Mouse (Mus musculus) cerebellum, adult 2 months (tissue): ENCODE results near the gene Denr. TPM values are rescaled to one million over a fixed set of nuclear protein-coding genes. Genes with fewer than 3 reads are reported as not detected.

ENCODE experiments used
- DNase-seq, 2 experiments: peaks; one replicate each; pipeline ENCODE4 v3.0.0; 2021
- H3K27ac ChIP-seq: fragments of 200-500 bp; 2 replicates; pipeline ENCODE4 v1.5.1; 2012; ENCODE audit warnings: low read length, control low read depth, inconsistent platforms; ENCODE audit not compliant: insufficient read depth
- H3K27me3 ChIP-seq: fragments of 200-500 bp; 2 replicates; pipeline ENCODE4 v1.6.1; 2012; ENCODE audit warnings: inconsistent platforms, mild to moderate bottlenecking, low read length, moderate library complexity; ENCODE audit not compliant: control insufficient read depth, insufficient read depth
- H3K4me1 ChIP-seq: fragments of 200-500 bp; 2 replicates; pipeline ENCODE4 v1.6.1; 2011; ENCODE audit warnings: low read length; ENCODE audit not compliant: control insufficient read depth, insufficient read depth
- H3K4me3 ChIP-seq: fragments of 200-500 bp; replicated peaks from 2 replicates; pipeline ENCODE3; 2011; ENCODE audit warnings: mild to moderate bottlenecking, low read depth, low read length, control low read depth; ENCODE audit not compliant: insufficient read depth
- CTCF ChIP-seq: fragments of 200-500 bp; IDR thresholded peaks from 2 replicates; pipeline ENCODE4 v1.5.1; 2011; ENCODE audit warnings: low read depth, mild to moderate bottlenecking, control low read depth, low read length, moderate library complexity, borderline replicate concordance; ENCODE audit not compliant: insufficient read depth
- POLR2A ChIP-seq: fragments of 200-500 bp; IDR thresholded peaks from 2 replicates; pipeline ENCODE4 v1.6.1; 2011; ENCODE audit warnings: low read length, control low read depth, borderline replicate concordance; ENCODE audit not compliant: insufficient read depth
- WGBS: fragments of 180-500 bp; shearing (Covaris S2); methylation state at CpG from one replicate; pipeline ENCODE4 v1.1.7; 2018; 5-methylcytosine and 5-hydroxymethylcytosine counted together
- polyA plus RNA-seq: library from polyadenylated mRNA; depleted of rRNA; stranded (reverse); fragments of >200 nt; gene quantifications from 2 replicates; pipeline ENCODE4 v1.2.3, GENCODE M21; 2012

Denr gene
- polyA plus RNA-seq, 1 experiment, result 56.3 TPM

GRCm38 (mm10) chr5:123966759-123967158 is 59.8 kb downstream of the Denr start:
- no peak overlapping the region for H3K4me3 ChIP-seq
- WGBS, result 98% methylated on average over 2 of the region's 2 CpGs
- no peak for DNase-seq

GRCm38 (mm10) chr5:123968468-123968867 is 61.5 kb downstream of the Denr start:
- DNase-seq, result no peak
- TF ChIP-seq POLR2A, result no peak
- no peak for TF ChIP-seq CTCF
- Histone ChIP-seq H3K27ac (no peak overlapping the region), H3K4me1 (no peaks in the 10 kb centered on the region), H3K27me3 (no peaks in the 10 kb centered on the region), H3K4me3 (no peak overlapping the region)
- WGBS, result 90% methylated on average over 5 of the region's 5 CpGs

More at GRCm38 (mm10) chr5:123966759-123967158, 59.8 kb downstream of the Denr start:
- H3K27ac ChIP-seq, result no peak overlapping the region
- H3K4me1 ChIP-seq, result no peaks in the 10 kb centered on the region
- H3K27me3 ChIP-seq, result no peaks in the 10 kb centered on the region
- TF ChIP-seq CTCF (no peak), POLR2A (no peak)

GRCm38 (mm10) chr5:123969216-123969615 is 62.2 kb downstream of the Denr start:
- WGBS, result 64% methylated on average over 8 of the region's 8 CpGs
- no peak for TF ChIP-seq CTCF

GRCm38 (mm10) chr5:123970576-123970975 is 63.6 kb downstream of the Denr start:
- no peaks in the 10 kb centered on the region for H3K27me3 ChIP-seq
- no peak for DNase-seq
- no peak overlapping the region for H3K27ac ChIP-seq
- H3K4me3 ChIP-seq, result no peak overlapping the region
- WGBS, result 86% methylated on average over 4 of the region's 4 CpGs
- TF ChIP-seq CTCF, result no peak
- TF ChIP-seq POLR2A, result no peak
- no peaks in the 10 kb centered on the region; the same call in 1 of the 2 replicates for H3K4me1 ChIP-seq

More at GRCm38 (mm10) chr5:123969216-123969615, 62.2 kb downstream of the Denr start:
- H3K27ac ChIP-seq, result no peak overlapping the region
- H3K4me3 ChIP-seq, result no peak overlapping the region
- DNase-seq, result no peak
- H3K4me1 ChIP-seq, result no peaks in the 10 kb centered on the region
- H3K27me3 ChIP-seq, result no peaks in the 10 kb centered on the region

- TF ChIP-seq POLR2A (no peak), CTCF (no peak)
- Histone ChIP-seq H3K27me3 (no peaks in the 10 kb centered on the region), H3K4me3 (no peak overlapping the region), H3K4me1 (no peaks in the 10 kb centered on the region; the same call in 1 of the 2 replicates), H3K27ac (no peak overlapping the region)
- no peak for DNase-seq
- WGBS, result 57% methylated on average over 6 of the region's 6 CpGs
Measured at GRCm38 (mm10) chr5:123972453-123972852, 65.5 kb downstream of the Denr start.

GRCm38 (mm10) chr5:123973299-123974178 is 66.6 kb downstream of the Denr start, which contains the start of gene Hip1r:
Gene Hip1r, plus strand, starts transcription at chr5:123973628.
- Histone ChIP-seq H3K27ac (peak within 1 kb of the TSS; percentile 56), H3K4me3 (peak within 1 kb of the TSS; percentile 70), H3K4me1 (peaks cover 3% of the 10 kb centered on the region), H3K27me3 (no peaks in the 10 kb centered on the region)
- DNase-seq, result peak; percentile 82 to 83
- WGBS, result under 1% methylated on average over 93 of the region's 106 CpGs
- TF ChIP-seq CTCF, result no peak
- TF ChIP-seq POLR2A, result peak; percentile 67

- H3K4me1 ChIP-seq, result peaks cover 4% of the 10 kb centered on the region
- peak in 1 of 2 experiments; percentile 46 for DNase-seq
- peak overlapping the region; percentile 56 for H3K27ac ChIP-seq
- WGBS, result under 1% methylated on average over 14 of the region's 14 CpGs
- no peaks in the 10 kb centered on the region for H3K27me3 ChIP-seq
- peak overlapping the region; percentile 70 for H3K4me3 ChIP-seq
- TF ChIP-seq CTCF (no peak), POLR2A (no peak)
Measured at GRCm38 (mm10) chr5:123974179-123974485, 67.2 kb downstream of the Denr start.

GRCm38 (mm10) chr5:123974616-123975111 is 67.7 kb downstream of the Denr start:
- TF ChIP-seq POLR2A, result no peak
- no peak for TF ChIP-seq CTCF

More at GRCm38 (mm10) chr5:123974616-123975111, 67.7 kb downstream of the Denr start:
- Histone ChIP-seq H3K4me1 (peaks cover 9% of the 10 kb centered on the region), H3K27ac (0 out of 2 replicates have a peak overlapping the region, but pooled peaks have one; percentile 28), H3K27me3 (no peaks in the 10 kb centered on the region), H3K4me3 (peak overlapping the region; percentile 45)
- peak in 1 of 2 experiments; percentile 37 for DNase-seq
- 4% methylated on average over 11 of the region's 11 CpGs for WGBS
